Mouse (Mus musculus) heart, postnatal 0 days (tissue): Measurements from ENCODE around the gene Fcamr.

Experiments used
- CTCF ChIP-seq: IDR thresholded peaks from 2 replicates; pipeline ENCODE4 v1.5.1; 2016; ENCODE audit warnings: antibody characterized with exemption, control low read depth, low read depth
- EP300 ChIP-seq: IDR thresholded peaks from 2 replicates; pipeline ENCODE4 v1.6.1; 2016; ENCODE audit warnings: antibody characterized with exemption, low read depth

DNA sequence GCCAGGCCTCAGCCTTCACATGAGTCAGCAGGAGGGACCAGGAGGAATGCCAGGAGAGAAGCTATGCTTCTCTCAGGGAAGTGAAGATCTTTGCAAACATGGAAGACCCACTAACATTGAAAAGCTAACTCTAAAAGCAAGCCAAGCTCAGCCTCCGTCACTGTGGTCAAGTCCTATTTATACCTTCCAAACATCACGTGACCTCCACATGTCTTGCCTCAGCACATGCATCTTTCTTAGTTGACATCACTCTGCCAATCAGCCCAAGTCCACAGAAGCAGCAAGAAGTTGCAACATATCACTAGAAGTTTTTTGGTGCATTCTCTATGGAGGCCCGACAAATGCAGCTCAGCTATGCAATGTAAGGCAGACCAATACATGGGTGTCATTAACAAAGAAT lies 20.8 kb upstream of the Fcamr start:
- TF ChIP-seq CTCF (no peak), EP300 (no peak)
